18 mouse cellular contexts compared by ENCODE assay signal in genomic region chr6:148513134-148513533, GRCm38 (mm10).
DNase-seq lines count a peak whose midpoint lies in the region; ATAC-seq and TF ChIP-seq lines count a peak whose summit lies in the region.
"Had no signal": no experiment of that assay in that cellular context is flagged by ENCODE, and none has a peak within 500 bp of the region (broad histone marks: within the 10 kb centered on the region; RNA-seq: fewer than 3 reads in every experiment).

No protein-coding gene starts in this region.

- no peaks in the 10 kb centered on the region for H3K27me3 ChIP-seq in heart, embryonic 15.5 days
- no peaks in the 10 kb centered on the region for H3K27me3 ChIP-seq in liver, embryonic 14.5 days (ENCODE audit: control insufficient read depth, insufficient read depth, low read length)
- H3K27me3 ChIP-seq: embryonic facial prominence, embryonic 15.5 days had no signal

- H3K4me3 ChIP-seq in heart, embryonic 15.5 days = no peak overlapping the region
- no peak overlapping the region for H3K4me3 ChIP-seq in liver, embryonic 14.5 days (ENCODE audit: insufficient read depth in 1 of 2, low read depth in 2 of 2, low read length in 2 of 2)
- H3K4me3 ChIP-seq in gastrocnemius, adult 2 months = no peak overlapping the region
- H3K4me3 ChIP-seq: embryonic facial prominence, embryonic 15.5 days; forebrain, embryonic 10.5 days; hindbrain, embryonic 10.5 days; layer of hippocampus, adult 2 months had no signal

- no peak overlapping the region for H3K4me2 ChIP-seq in heart, embryonic 15.5 days
- peak overlapping the region; percentile 49 for H3K4me2 ChIP-seq in liver, embryonic 14.5 days (ENCODE audit: low read depth)
- H3K4me2 ChIP-seq: embryonic facial prominence, embryonic 15.5 days had no signal

- intact Hi-C loops in gastrocnemius, adult 2 months (cut with DNase I) = no loop called here

- DNase-seq in adrenal gland, adult (ENCODE audit: inconsistent age in 2 of 2, low spot score in 1 of 2) = peak; percentile 46 to 57
- DNase-seq in adrenal gland, postnatal 4 days (ENCODE audit: low spot score in 2 of 2) = no peak
- no peak for DNase-seq in heart, postnatal 4 days
- DNase-seq in adrenal gland, postnatal 14 days = peak; percentile 18
- DNase-seq in liver, embryonic 14.5 days (ENCODE audit: low read depth in 3 of 3, low spot score in 3 of 3) = peak in 2 of 3 experiments; percentile 44 to 52
- no peak for DNase-seq in gastrocnemius, adult 2 months
- DNase-seq in cerebellum, postnatal 4 days (ENCODE audit: low spot score in 2 of 2) = no peak
- DNase-seq: cerebellum, postnatal 10 days; forebrain, postnatal 0 days; kidney, adult 2 months; kidney, postnatal 14 days; midbrain, embryonic 14.5 days had no signal

- TF ChIP-seq EP300 in liver, embryonic 14.5 days (IDR thresholded peaks at IDR 0.05; ENCODE audit: low read depth) = peak; percentile 85

- TF ChIP-seq CTCF in liver, embryonic 14.5 days (IDR thresholded peaks at IDR 0.05; ENCODE audit: low read depth) = no peak
- TF ChIP-seq CTCF in gastrocnemius, adult 2 months (IDR thresholded peaks at IDR 0.05) = no peak

- H3K27ac ChIP-seq in heart, embryonic 15.5 days = peak overlapping the region; percentile 11; the same call in 1 of the 2 replicates
- H3K27ac ChIP-seq in liver, embryonic 14.5 days = peak overlapping the region; percentile 58
- no peak overlapping the region for H3K27ac ChIP-seq in gastrocnemius, adult 2 months
- H3K27ac ChIP-seq: embryonic facial prominence, embryonic 15.5 days; forebrain, embryonic 10.5 days; hindbrain, embryonic 10.5 days; hindbrain, postnatal 0 days; layer of hippocampus, adult 2 months had no signal

- H3K9ac ChIP-seq in heart, embryonic 15.5 days = no peak overlapping the region
- no peak overlapping the region for H3K9ac ChIP-seq in liver, embryonic 14.5 days (replicated peaks)
- H3K9ac ChIP-seq: embryonic facial prominence, embryonic 15.5 days; forebrain, postnatal 0 days had no signal

- no peak for ATAC-seq in heart, embryonic 15.5 days (replicated peaks; ENCODE audit: insufficient number of reproducible peaks, insufficient read depth, low FRiP score, low read depth)
- peak; percentile 56 for ATAC-seq in liver, embryonic 14.5 days (ENCODE audit: insufficient read depth)
- ATAC-seq: forebrain, postnatal 0 days; hindbrain, postnatal 0 days had no signal

- no peaks in the 10 kb centered on the region for H3K36me3 ChIP-seq in heart, embryonic 15.5 days
- H3K36me3 ChIP-seq in liver, embryonic 14.5 days (replicated peaks; ENCODE audit: control insufficient read depth, insufficient read depth, low read depth) = no peaks in the 10 kb centered on the region
- H3K36me3 ChIP-seq: embryonic facial prominence, embryonic 15.5 days; forebrain, embryonic 10.5 days; hindbrain, embryonic 10.5 days had no signal

- peaks cover 15% of the 10 kb centered on the region for H3K4me1 ChIP-seq in heart, embryonic 15.5 days (replicated peaks)
- H3K4me1 ChIP-seq in liver, embryonic 14.5 days (replicated peaks; ENCODE audit: control insufficient read depth in 2 of 2, insufficient read depth in 2 of 2, low read length in 1 of 2) = peaks cover 52 to 57% of the 10 kb centered on the region in 2 experiments
- H3K4me1 ChIP-seq: forebrain, embryonic 10.5 days; hindbrain, embryonic 10.5 days had no signal

- WGBS in heart, embryonic 15.5 days = 28% methylated on average over 2 of the region's 2 CpGs
- WGBS in liver, embryonic 14.5 days (ENCODE audit: insufficient replicate concordance) = 40% methylated on average over 2 of the region's 2 CpGs

- no peaks in the 10 kb centered on the region for H3K9me3 ChIP-seq in heart, embryonic 15.5 days (replicated peaks)
- H3K9me3 ChIP-seq in liver, embryonic 14.5 days (ENCODE audit: control insufficient read depth, low read length) = no peaks in the 10 kb centered on the region
- H3K9me3 ChIP-seq: embryonic facial prominence, embryonic 15.5 days; forebrain, embryonic 10.5 days; hindbrain, embryonic 10.5 days had no signal

Comparison
In these comparisons a context has a peak if more than half of its experiments do, and no peak if none do; other contexts are left out.
1. DNase-seq: peak in adrenal gland, adult (2 of 2), adrenal gland, postnatal 14 days (single experiment) and liver, embryonic 14.5 days (2 of 3); none in adrenal gland, postnatal 4 days (0 of 2), heart, postnatal 4 days (single experiment), gastrocnemius, adult 2 months (single experiment) and cerebellum, postnatal 4 days (0 of 2).